Mouse (Mus musculus) liver, postnatal 0 days (tissue): ENCODE results near the gene Katnal1. TPM values are rescaled to one million over a fixed set of nuclear protein-coding genes. Genes with fewer than 3 reads are reported as not detected.

Experiments used
- ATAC-seq: fragments of 200-750 bp; cut with Nextera tagmentation; 2 replicates; pipeline ENCODE4 v1.8.0; 2017; ENCODE audit warnings: mild to moderate bottlenecking, moderate library complexity
- DNase-seq: peaks from one replicate; pipeline ENCODE4 v3.0.0-alpha.2; 2016
- H3K27ac ChIP-seq: fragments of 300-500 bp; sonication (generic); 2 replicates; pipeline ENCODE4 v1.5.1; 2014; ENCODE audit warnings: antibody characterized with exemption, moderate library complexity, mild to moderate bottlenecking, low read depth
- H3K27me3 ChIP-seq: fragments of 300-500 bp; sonication (generic); 2 replicates; pipeline ENCODE4 v1.6.1; 2014; ENCODE audit warnings: low read length, control low read depth, mixed read lengths; ENCODE audit not compliant: insufficient read depth
- H3K36me3 ChIP-seq: fragments of 300-500 bp; sonication (generic); replicated peaks from 2 replicates; pipeline ENCODE4 v1.6.1; 2014; ENCODE audit warnings: mild to moderate bottlenecking, control low read depth, low read length, moderate library complexity, mixed read lengths; ENCODE audit not compliant: insufficient read depth
- H3K4me1 ChIP-seq: fragments of 300-500 bp; sonication (generic); 2 replicates; pipeline ENCODE4 v1.6.1; 2014; ENCODE audit warnings: antibody characterized with exemption, mild to moderate bottlenecking, control low read depth; ENCODE audit not compliant: insufficient read depth
- H3K4me2 ChIP-seq: fragments of 300-500 bp; sonication (generic); 2 replicates; pipeline ENCODE4 v1.6.1; 2014; ENCODE audit warnings: low read depth, mild to moderate bottlenecking, low read length, moderate library complexity, mixed read lengths
- H3K4me3 ChIP-seq: fragments of 300-500 bp; sonication (generic); 2 replicates; pipeline ENCODE4 v1.5.1; 2014; ENCODE audit warnings: low read depth, low read length
- H3K9ac ChIP-seq: fragments of 300-500 bp; sonication (generic); replicated peaks from 2 replicates; pipeline ENCODE4 v1.6.1; 2014; ENCODE audit warnings: mild to moderate bottlenecking, moderate library complexity
- H3K9me3 ChIP-seq: fragments of 300-500 bp; sonication (generic); 2 replicates; pipeline ENCODE4 v1.6.1; 2016; ENCODE audit warnings: mild to moderate bottlenecking, control low read depth, low read length, mixed read lengths
- CTCF ChIP-seq: sonication (generic); IDR thresholded peaks from 2 replicates; pipeline ENCODE4 v1.5.1; 2016; ENCODE audit warnings: antibody characterized with exemption, low read depth
- EP300 ChIP-seq: IDR thresholded peaks from 2 replicates; pipeline ENCODE4 v1.6.1; 2016; ENCODE audit warnings: antibody characterized with exemption, low read depth, mild to moderate bottlenecking
- WGBS: fragments of 180-500 bp; shearing (Covaris S2); extraction: QIAGEN DNeasy Blood & Tissue Kit; methylation state at CpG from one replicate; pipeline ENCODE4 v1.1.7; 2014; ENCODE audit not compliant: insufficient replicate concordance; 5-methylcytosine and 5-hydroxymethylcytosine counted together
- polyA plus RNA-seq: library from polyadenylated mRNA; unstranded; fragments of >200 nt; fragmentation: Nextera tagmentation; extraction: Ambion mirVana; gene quantifications from 2 replicates; pipeline ENCODE4 v1.2.1, GENCODE M21; 2015

Katnal1 gene
- polyA plus RNA-seq, 1 experiment from 2014 or later: 4.8 TPM

- Histone ChIP-seq H3K9ac (no peak overlapping the region), H3K27ac (no peak overlapping the region), H3K9me3 (no peaks in the 10 kb centered on the region), H3K4me3 (no peak overlapping the region), H3K4me1 (peaks cover 2% of the 10 kb centered on the region; the same call in 1 of the 2 replicates), H3K4me2 (no peak overlapping the region), H3K27me3 (no peaks in the 10 kb centered on the region), H3K36me3 (no peaks in the 10 kb centered on the region)
- no peak for TF ChIP-seq CTCF
- TF ChIP-seq EP300: no peak
- 87% methylated on average over 10 of the region's 10 CpGs for WGBS
- no peak for DNase-seq
- no peak for ATAC-seq
Measured at GRCm38 (mm10) chr5:148943444-148943843, 14.3 kb upstream of the Katnal1 start.

- WGBS: 85% methylated on average over 11 of the region's 11 CpGs
- TF ChIP-seq CTCF (no peak), EP300 (no peak)
Measured at GRCm38 (mm10) chr5:148942957-148943356, 13.8 kb upstream of the Katnal1 start.

GRCm38 (mm10) chr5:148942305-148942704 is 13.2 kb upstream of the Katnal1 start:
- Histone ChIP-seq H3K27ac (no peak overlapping the region), H3K9me3 (no peaks in the 10 kb centered on the region), H3K27me3 (no peaks in the 10 kb centered on the region), H3K9ac (no peak overlapping the region), H3K4me1 (peaks cover 2% of the 10 kb centered on the region; the same call in 1 of the 2 replicates), H3K4me2 (no peak overlapping the region), H3K4me3 (no peak overlapping the region), H3K36me3 (no peaks in the 10 kb centered on the region)
- ATAC-seq (no peak), DNase-seq (no peak)
- no peak for TF ChIP-seq EP300
- TF ChIP-seq CTCF: peak; percentile 64
- 89% methylated on average over 6 of the region's 6 CpGs for WGBS

More at GRCm38 (mm10) chr5:148942957-148943356, 13.8 kb upstream of the Katnal1 start:
- DNase-seq: no peak
- Histone ChIP-seq H3K4me3 (no peak overlapping the region), H3K27ac (no peak overlapping the region), H3K9me3 (no peaks in the 10 kb centered on the region), H3K9ac (no peak overlapping the region), H3K27me3 (no peaks in the 10 kb centered on the region), H3K4me1 (peaks cover 2% of the 10 kb centered on the region; the same call in 1 of the 2 replicates), H3K36me3 (no peaks in the 10 kb centered on the region), H3K4me2 (no peak overlapping the region)
- no peak for ATAC-seq

GRCm38 (mm10) chr5:148941867-148942266 is 12.7 kb upstream of the Katnal1 start:
- Histone ChIP-seq H3K9me3 (no peaks in the 10 kb centered on the region), H3K36me3 (no peaks in the 10 kb centered on the region), H3K27ac (no peak overlapping the region), H3K4me2 (no peak overlapping the region), H3K27me3 (no peaks in the 10 kb centered on the region), H3K4me1 (peaks cover 2% of the 10 kb centered on the region; the same call in 1 of the 2 replicates), H3K4me3 (no peak overlapping the region), H3K9ac (no peak overlapping the region)
- DNase-seq (no peak), ATAC-seq (no peak)
- TF ChIP-seq CTCF (no peak), EP300 (no peak)
- 87% methylated on average over 10 of the region's 10 CpGs for WGBS

- H3K9ac ChIP-seq: no peak overlapping the region
- peaks cover 11% of the 10 kb centered on the region for H3K4me1 ChIP-seq
- ATAC-seq (peak; percentile 35; the same call in 1 of the 2 replicates), DNase-seq (peak; percentile 52)
- H3K9me3 ChIP-seq: no peaks in the 10 kb centered on the region
- H3K27me3 ChIP-seq: no peaks in the 10 kb centered on the region
- no peak overlapping the region for H3K4me2 ChIP-seq
- no peak overlapping the region for H3K4me3 ChIP-seq
- 69% methylated on average over 11 of the region's 11 CpGs for WGBS
- peak overlapping the region; percentile 5; the same call in 1 of the 2 replicates for H3K27ac ChIP-seq
- TF ChIP-seq EP300 (no peak), CTCF (no peak)
- no peaks in the 10 kb centered on the region for H3K36me3 ChIP-seq
Measured at GRCm38 (mm10) chr5:148939948-148940382, 10.8 kb upstream of the Katnal1 start.

GRCm38 (mm10) chr5:148936516-148936951 is 7.4 kb upstream of the Katnal1 start:
- H3K9me3 ChIP-seq: no peaks in the 10 kb centered on the region
- no peak overlapping the region for H3K4me3 ChIP-seq
- no peak overlapping the region for H3K27ac ChIP-seq
- WGBS: 80% methylated on average over 3 of the region's 3 CpGs
- no peaks in the 10 kb centered on the region for H3K36me3 ChIP-seq
- H3K4me2 ChIP-seq: no peak overlapping the region
- TF ChIP-seq CTCF (no peak), EP300 (no peak)
- no peaks in the 10 kb centered on the region for H3K27me3 ChIP-seq
- H3K9ac ChIP-seq: no peak overlapping the region
- peaks cover 11% of the 10 kb centered on the region for H3K4me1 ChIP-seq
- no peak for ATAC-seq
- DNase-seq: no peak

- ATAC-seq (peak; percentile 7; the same call in 1 of the 2 replicates), DNase-seq (no peak)
- no peak overlapping the region for H3K4me2 ChIP-seq
- H3K27me3 ChIP-seq: no peaks in the 10 kb centered on the region
- H3K4me3 ChIP-seq: no peak overlapping the region
- no peaks in the 10 kb centered on the region for H3K9me3 ChIP-seq
- no peaks in the 10 kb centered on the region for H3K36me3 ChIP-seq
- H3K4me1 ChIP-seq: peaks cover 11% of the 10 kb centered on the region
- WGBS: 59% methylated on average over 6 of the region's 6 CpGs
- H3K9ac ChIP-seq: no peak overlapping the region
- TF ChIP-seq EP300: no peak
- no peak for TF ChIP-seq CTCF
- H3K27ac ChIP-seq: peak overlapping the region; percentile 55; the same call in 1 of the 2 replicates
Measured at GRCm38 (mm10) chr5:148935871-148936270, 6.8 kb upstream of the Katnal1 start.
